Mouse (Mus musculus) gastrocnemius, postnatal 14 days (tissue): ENCODE measurements at regions not wholly inside any gene's neighbourhood (a gene's known extent, or its start where the extent isn't known, plus 50 kb on each side); places are given as distances from the start of the nearest gene placed in this dataset.

Experiments used
- DNase-seq: peaks from one replicate; pipeline ENCODE4 v3.0.0; 2021; ENCODE audit warnings: mixed read lengths
- intact Hi-C: fragments of 180-260 bp; cut with DNase I; formaldehyde crosslinking; loops from one replicate; pipeline ENCODE4 v1.15.1; 2025; ENCODE audit warnings: low total_unique reads

GRCm38 (mm10) chr8:80422190-80422589, 71.4 kb upstream of the Gypa start:
- DNase-seq, result no peak

GRCm38 (mm10) chr8:80416121-80416520, 77.5 kb upstream of the Gypa start:
- DNase-seq, result no peak
- intact Hi-C loops, result no loop called here

More at GRCm38 (mm10) chr8:80422190-80422589, 71.4 kb upstream of the Gypa start:
- intact Hi-C loops, result no loop called here

GRCm38 (mm10) chr8:80399594-80400207, 93.9 kb upstream of the Gypa start:
- DNase-seq, result no peak
- intact Hi-C loops, result no loop called here

- DNase-seq, result no peak
- intact Hi-C loops, result no loop called here
Observed at GRCm38 (mm10) chr8:80395010-80395409, 98.6 kb upstream of the Gypa start.

GRCm38 (mm10) chr8:80393111-80393510, 100.5 kb upstream of the Gypa start:
- intact Hi-C loops, result no loop called here
- no peak for DNase-seq

- DNase-seq, result no peak
- intact Hi-C loops, result no loop called here
Observed at GRCm38 (mm10) chr8:80369221-80369620, 124.4 kb upstream of the Gypa start.

- intact Hi-C loops, result no loop called here
- DNase-seq, result no peak
Observed at GRCm38 (mm10) chr8:80364059-80364458, 129.5 kb upstream of the Gypa start.

GRCm38 (mm10) chr8:80343299-80343698, 150.3 kb upstream of the Gypa start:
- DNase-seq, result no peak
- intact Hi-C loops, result no loop called here

- intact Hi-C loops, result no loop called here
- no peak for DNase-seq
Observed at GRCm38 (mm10) chr8:80337872-80338271, 155.7 kb upstream of the Gypa start.

GRCm38 (mm10) chr8:80328676-80329075, 164.9 kb upstream of the Gypa start:
- no peak for DNase-seq
- intact Hi-C loops, result no loop called here

GRCm38 (mm10) chr8:80325859-80326258, 167.7 kb upstream of the Gypa start:
- intact Hi-C loops, result no loop called here
- no peak for DNase-seq

- intact Hi-C loops, result no loop called here
- no peak for DNase-seq
Observed at GRCm38 (mm10) chr8:80325132-80325531, 168.4 kb upstream of the Gypa start.

GRCm38 (mm10) chr8:80318231-80318870, 175.2 kb upstream of the Gypa start:
- no peak for DNase-seq
- intact Hi-C loops, result no loop called here

GRCm38 (mm10) chr8:80315371-80315770, 178.2 kb upstream of the Gypa start:
- DNase-seq, result peak; percentile 24

GRCm38 (mm10) chr8:80314826-80315225, 178.8 kb upstream of the Gypa start:
- DNase-seq, result no peak
- intact Hi-C loops, result no loop called here

More at GRCm38 (mm10) chr8:80315371-80315770, 178.2 kb upstream of the Gypa start:
- intact Hi-C loops, result no loop called here

GRCm38 (mm10) chr8:80313883-80314635, 179.5 kb upstream of the Gypa start:
- DNase-seq, result no peak
- intact Hi-C loops, result no loop called here

GRCm38 (mm10) chr8:80307761-80308160, 185.8 kb upstream of the Gypa start:
- DNase-seq, result no peak

GRCm38 (mm10) chr8:80298596-80298995, 195.0 kb upstream of the Gypa start:
- no peak for DNase-seq
- intact Hi-C loops, result no loop called here

More at GRCm38 (mm10) chr8:80307761-80308160, 185.8 kb upstream of the Gypa start:
- intact Hi-C loops, result no loop called here

GRCm38 (mm10) chr8:80290311-80290710, 203.3 kb upstream of the Gypa start:
- intact Hi-C loops, result no loop called here
- no peak for DNase-seq

- intact Hi-C loops, result no loop called here
- DNase-seq, result no peak
Observed at GRCm38 (mm10) chr8:80289282-80289681, 204.3 kb upstream of the Gypa start.
